Mouse (Mus musculus) heart, adult 2 months (tissue): ENCODE results near the gene Slc35f4.

Source experiments
- CTCF ChIP-seq: fragments of 200-600 bp; IDR thresholded peaks from 2 replicates; pipeline ENCODE4 v1.8.1; 2022; ENCODE audit warnings: antibody characterized with exemption, mild to moderate bottlenecking, moderate library complexity
- EP300 ChIP-seq: fragments of 200-500 bp; IDR thresholded peaks from 2 replicates; pipeline ENCODE4 v1.6.1; 2011; ENCODE audit warnings: low read depth, low read length, control low read depth; ENCODE audit not compliant: insufficient read depth
- POLR2A ChIP-seq: fragments of 200-500 bp; IDR thresholded peaks from 2 replicates; pipeline ENCODE4 v1.6.1; 2011; ENCODE audit warnings: mild to moderate bottlenecking, low read depth, low read length, control low read depth; ENCODE audit not compliant: insufficient read depth

- TF ChIP-seq CTCF (no peak), EP300 (no peak), POLR2A (no peak)
These were observed 10.7 kb downstream of the Slc35f4 start for GRCm38 (mm10) chr14:49515096-49515665.
